Mouse (Mus musculus) embryo, embryonic 11.5 days (tissue): ENCODE data around the gene Ndufs2.
A peak's percentile ranks its signal among the peaks of the same experiment; 100 is the strongest.
"Not testable (repeated sequence)": the region's sequence is repeated elsewhere in the genome, so short reads cannot be mapped to it uniquely, and the experiment has no call there.

Source experiments
- DNase-seq: peaks from one replicate; pipeline ENCODE4 v3.0.0-alpha.2; 2012; ENCODE audit warnings: low read depth, low spot score

Ndufs2 gene

GRCm38 (mm10) chr1:171256095-171256818 lies 5.1 kb upstream of the Ndufs2 start:
- DNase-seq, result no peak

- DNase-seq, result no peak
Observed at GRCm38 (mm10) chr1:171252415-171252814, 1.2 kb upstream of the Ndufs2 start.

GRCm38 (mm10) chr1:171251594-171252324 lies 571 bp upstream of the Ndufs2 start:
- no peak for DNase-seq

- DNase-seq, result no peak
Observed at GRCm38 (mm10) chr1:171249913-171250600, 1.1 kb downstream of the Ndufs2 start, which contains the start of gene Adamts4. Gene Adamts4, plus strand, starts transcription at chr1:171250421.

- DNase-seq, result no peak
Observed at GRCm38 (mm10) chr1:171248386-171249226, 2.6 kb downstream of the Ndufs2 start.

- DNase-seq, result no peak
Observed at GRCm38 (mm10) chr1:171247916-171248315, 3.3 kb downstream of the Ndufs2 start.

- DNase-seq, result no peak
Observed at GRCm38 (mm10) chr1:171247453-171247841, 3.7 kb downstream of the Ndufs2 start.

- peak; percentile 92 for DNase-seq
Observed at GRCm38 (mm10) chr1:171246709-171247452, 4.3 kb downstream of the Ndufs2 start.

GRCm38 (mm10) chr1:171245353-171245752 lies 5.8 kb downstream of the Ndufs2 start:
- no peak for DNase-seq

GRCm38 (mm10) chr1:171241952-171242351 lies 9.2 kb downstream of the Ndufs2 start:
- DNase-seq, result not testable (repeated sequence)

- no peak for DNase-seq
Observed at GRCm38 (mm10) chr1:171240911-171241310, 10.3 kb downstream of the Ndufs2 start.

GRCm38 (mm10) chr1:171239992-171240744 lies 11.0 kb downstream of the Ndufs2 start:
- no peak for DNase-seq

GRCm38 (mm10) chr1:171238463-171238862 lies 12.7 kb downstream of the Ndufs2 start:
- no peak for DNase-seq

- DNase-seq, result no peak
Observed at GRCm38 (mm10) chr1:171237438-171237837, 13.8 kb downstream of the Ndufs2 start.

- DNase-seq, result no peak
Observed at GRCm38 (mm10) chr1:171235791-171236190, 15.4 kb downstream of the Ndufs2 start.

- DNase-seq, result no peak
Observed at GRCm38 (mm10) chr1:171234538-171234937, 16.6 kb downstream of the Ndufs2 start.

GRCm38 (mm10) chr1:171234126-171234525 lies 17.1 kb downstream of the Ndufs2 start, which contains the start of gene Fcer1g:
Gene Fcer1g, minus strand, starts transcription at chr1:171234365.
- no peak for DNase-seq

GRCm38 (mm10) chr1:171232800-171233730 lies 18.1 kb downstream of the Ndufs2 start:
- DNase-seq, result no peak

- DNase-seq, result no peak
Observed at GRCm38 (mm10) chr1:171232348-171232747, 18.8 kb downstream of the Ndufs2 start.
